Mouse (Mus musculus): ENCODE data around the gene Fos.
A peak's percentile ranks its signal among the peaks of the same experiment; 100 is the strongest.

Gene Fos

DNA sequence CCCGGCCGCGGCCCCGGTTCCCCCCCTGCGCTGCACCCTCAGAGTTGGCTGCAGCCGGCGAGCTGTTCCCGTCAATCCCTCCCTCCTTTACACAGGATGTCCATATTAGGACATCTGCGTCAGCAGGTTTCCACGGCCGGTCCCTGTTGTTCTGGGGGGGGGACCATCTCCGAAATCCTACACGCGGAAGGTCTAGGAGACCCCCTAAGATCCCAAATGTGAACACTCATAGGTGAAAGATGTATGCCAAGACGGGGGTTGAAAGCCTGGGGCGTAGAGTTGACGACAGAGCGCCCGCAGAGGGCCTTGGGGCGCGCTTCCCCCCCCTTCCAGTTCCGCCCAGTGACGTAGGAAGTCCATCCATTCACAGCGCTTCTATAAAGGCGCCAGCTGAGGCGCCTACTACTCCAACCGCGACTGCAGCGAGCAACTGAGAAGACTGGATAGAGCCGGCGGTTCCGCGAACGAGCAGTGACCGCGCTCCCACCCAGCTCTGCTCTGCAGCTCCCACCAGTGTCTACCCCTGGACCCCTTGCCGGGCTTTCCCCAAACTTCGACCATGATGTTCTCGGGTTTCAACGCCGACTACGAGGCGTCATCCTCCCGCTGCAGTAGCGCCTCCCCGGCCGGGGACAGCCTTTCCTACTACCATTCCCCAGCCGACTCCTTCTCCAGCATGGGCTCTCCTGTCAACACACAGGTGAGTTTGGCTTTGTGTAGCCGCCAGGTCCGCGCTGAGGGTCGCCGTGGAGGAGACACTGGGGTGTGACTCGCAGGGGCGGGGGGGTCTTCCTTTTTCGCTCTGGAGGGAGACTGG is at the start of gene Fos:
Gene Fos (plus strand): TSS at position 410 of the 817 bp plus-strand sequence.
- Histone ChIP-seq H3K36me3 (ENCODE audit: insufficient read depth, low read length) (peaks cover 12% of the 10 kb centered on the region), H3K9me3 (ENCODE audit: low read length) (no peaks in the 10 kb centered on the region), H3K27me3 (ENCODE audit: insufficient read depth, low read length) (peaks cover 62% of the 10 kb centered on the region), H3K4me1 (replicated peaks; ENCODE audit: low read depth, low read length) (peaks cover 66% of the 10 kb centered on the region), H3K4me3 (replicated peaks; ENCODE audit: low read length) (peak within 1 kb of the TSS; percentile 84)
- TF ChIP-seq POU5F1 (IDR thresholded peaks at IDR 0.05; ENCODE audit: borderline replicate concordance, low read length) (no peak), NANOG (IDR thresholded peaks at IDR 0.05; ENCODE audit: borderline replicate concordance, low read length) (no peak), CTCF (conservative IDR thresholded peaks at IDR 0.05; ENCODE audit: low read length) (no peak)

DNA sequence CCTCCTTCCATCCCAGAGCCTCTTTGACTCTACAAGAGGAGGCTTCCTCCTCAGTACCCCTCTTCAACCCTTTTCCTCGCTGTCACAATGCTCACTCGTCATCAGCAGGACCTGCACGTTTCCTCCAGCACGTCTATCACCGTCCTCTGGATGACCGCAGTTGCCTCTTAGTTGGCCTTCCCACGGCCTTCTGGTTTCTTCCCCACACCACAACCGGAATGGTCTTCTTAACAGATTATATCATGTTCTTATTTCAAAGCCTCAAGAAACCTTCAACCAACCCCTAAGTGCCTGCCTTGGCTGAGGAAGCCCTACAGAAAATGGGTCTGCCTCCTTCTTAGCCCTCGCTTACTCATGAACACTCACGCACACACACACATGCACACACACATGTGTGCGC is 48.0 kb upstream of the Fos start:
- H3K9me3 ChIP-seq (ENCODE audit: low read length): no peaks in the 10 kb centered on the region
- no peak for TF ChIP-seq CTCF (conservative IDR thresholded peaks at IDR 0.05; ENCODE audit: low read length)
- no peak for TF ChIP-seq NANOG (IDR thresholded peaks at IDR 0.05; ENCODE audit: borderline replicate concordance, low read length)
- TF ChIP-seq POU5F1 (IDR thresholded peaks at IDR 0.05; ENCODE audit: borderline replicate concordance, low read length): no peak
- 0 out of 2 replicates have a peak, but pooled peaks cover 4% of the 10 kb centered on the region for H3K27me3 ChIP-seq (ENCODE audit: insufficient read depth, low read length)
- H3K4me3 ChIP-seq (replicated peaks; ENCODE audit: low read length): no peak overlapping the region
- no peaks in the 10 kb centered on the region for H3K36me3 ChIP-seq (ENCODE audit: insufficient read depth, low read length)
- H3K4me1 ChIP-seq (replicated peaks; ENCODE audit: low read depth, low read length): peaks cover 58% of the 10 kb centered on the region

DNA sequence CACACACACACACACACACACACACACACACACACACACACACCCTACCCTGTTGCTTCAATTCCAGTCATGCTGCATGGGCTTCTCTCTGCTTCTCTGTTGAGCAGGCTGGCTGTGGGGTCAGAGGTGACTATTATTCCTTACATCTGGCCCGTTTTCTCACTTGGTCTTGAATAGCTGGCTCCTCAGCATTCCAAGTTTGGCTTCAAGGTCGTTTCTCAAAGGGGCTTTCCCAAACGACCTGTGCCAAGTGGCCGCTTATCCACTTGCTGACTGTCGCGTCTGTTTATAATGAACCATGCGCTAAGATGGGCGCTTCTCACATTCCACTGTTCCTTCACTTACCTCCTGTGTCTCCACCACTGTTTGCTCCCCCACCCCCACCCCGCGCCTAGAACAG is 47.6 kb upstream of the Fos start:
- no peaks in the 10 kb centered on the region for H3K36me3 ChIP-seq (ENCODE audit: insufficient read depth, low read length)
- no peak overlapping the region for H3K4me3 ChIP-seq (replicated peaks; ENCODE audit: low read length)
- no peaks in the 10 kb centered on the region for H3K9me3 ChIP-seq (ENCODE audit: low read length)
- TF ChIP-seq POU5F1 (IDR thresholded peaks at IDR 0.05; ENCODE audit: borderline replicate concordance, low read length): no peak
- no peak for TF ChIP-seq NANOG (IDR thresholded peaks at IDR 0.05; ENCODE audit: borderline replicate concordance, low read length)
- TF ChIP-seq CTCF (conservative IDR thresholded peaks at IDR 0.05; ENCODE audit: low read length): no peak
- 0 out of 2 replicates have a peak, but pooled peaks cover 4% of the 10 kb centered on the region for H3K27me3 ChIP-seq (ENCODE audit: insufficient read depth, low read length)
- H3K4me1 ChIP-seq (replicated peaks; ENCODE audit: low read depth, low read length): peaks cover 60% of the 10 kb centered on the region

DNA sequence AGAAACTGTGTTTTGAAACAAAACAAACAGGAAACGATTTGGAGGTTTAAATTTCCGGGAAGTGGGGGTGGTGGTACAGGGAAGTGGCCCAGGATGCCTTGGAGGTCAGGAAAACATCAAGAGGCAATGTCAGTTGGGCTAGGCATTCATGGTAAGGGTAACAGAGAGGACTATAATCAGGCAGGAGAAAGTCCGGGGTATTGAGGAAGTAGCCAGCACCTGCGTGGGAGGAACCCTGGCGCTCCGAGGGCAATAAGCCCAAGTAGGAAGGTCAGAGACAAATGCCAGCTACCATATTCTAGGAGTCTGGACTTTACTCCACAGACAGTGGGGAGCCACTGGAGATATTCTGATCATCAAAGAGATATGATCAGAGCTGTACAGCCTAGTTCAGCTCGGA is 45.9 kb upstream of the Fos start:
- Histone ChIP-seq H3K4me1 (replicated peaks; ENCODE audit: low read depth, low read length) (peaks cover 60% of the 10 kb centered on the region), H3K36me3 (ENCODE audit: insufficient read depth, low read length) (no peaks in the 10 kb centered on the region), H3K9me3 (ENCODE audit: low read length) (no peaks in the 10 kb centered on the region), H3K4me3 (replicated peaks; ENCODE audit: low read length) (no peak overlapping the region), H3K27me3 (ENCODE audit: insufficient read depth, low read length) (0 out of 2 replicates have a peak, but pooled peaks cover 4% of the 10 kb centered on the region)
- TF ChIP-seq CTCF (conservative IDR thresholded peaks at IDR 0.05; ENCODE audit: low read length) (no peak), NANOG (IDR thresholded peaks at IDR 0.05; ENCODE audit: borderline replicate concordance, low read length) (no peak), POU5F1 (IDR thresholded peaks at IDR 0.05; ENCODE audit: borderline replicate concordance, low read length) (no peak)

DNA sequence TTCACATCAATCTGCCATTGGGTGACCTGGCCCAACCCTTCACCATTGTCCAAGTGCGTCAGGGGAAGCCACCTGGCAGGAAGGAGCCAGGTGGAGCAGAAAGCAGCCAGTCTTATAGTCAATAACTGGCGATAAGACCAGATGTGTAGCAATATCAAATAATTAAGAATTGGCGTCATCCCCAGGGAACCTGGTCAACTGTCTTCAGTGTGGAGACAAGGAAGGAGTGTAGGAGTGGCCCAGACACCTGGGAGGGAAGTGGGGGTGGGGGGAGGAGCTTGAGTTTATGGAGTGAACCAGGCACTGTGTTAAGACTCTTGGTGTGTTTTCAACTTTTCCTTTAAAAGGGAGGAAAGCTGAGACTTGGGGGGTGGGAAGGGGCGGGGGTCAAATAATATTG is 43.7 kb upstream of the Fos start:
- H3K4me3 ChIP-seq (replicated peaks; ENCODE audit: low read length): no peak overlapping the region
- peaks cover 7% of the 10 kb centered on the region; the same call in 1 of the 2 replicates for H3K27me3 ChIP-seq (ENCODE audit: insufficient read depth, low read length)
- H3K9me3 ChIP-seq (ENCODE audit: low read length): no peaks in the 10 kb centered on the region
- peaks cover 49% of the 10 kb centered on the region for H3K4me1 ChIP-seq (replicated peaks; ENCODE audit: low read depth, low read length)
- TF ChIP-seq POU5F1 (IDR thresholded peaks at IDR 0.05; ENCODE audit: borderline replicate concordance, low read length) (no peak), CTCF (conservative IDR thresholded peaks at IDR 0.05; ENCODE audit: low read length) (no peak), NANOG (IDR thresholded peaks at IDR 0.05; ENCODE audit: borderline replicate concordance, low read length) (no peak)
- no peaks in the 10 kb centered on the region for H3K36me3 ChIP-seq (ENCODE audit: insufficient read depth, low read length)

DNA sequence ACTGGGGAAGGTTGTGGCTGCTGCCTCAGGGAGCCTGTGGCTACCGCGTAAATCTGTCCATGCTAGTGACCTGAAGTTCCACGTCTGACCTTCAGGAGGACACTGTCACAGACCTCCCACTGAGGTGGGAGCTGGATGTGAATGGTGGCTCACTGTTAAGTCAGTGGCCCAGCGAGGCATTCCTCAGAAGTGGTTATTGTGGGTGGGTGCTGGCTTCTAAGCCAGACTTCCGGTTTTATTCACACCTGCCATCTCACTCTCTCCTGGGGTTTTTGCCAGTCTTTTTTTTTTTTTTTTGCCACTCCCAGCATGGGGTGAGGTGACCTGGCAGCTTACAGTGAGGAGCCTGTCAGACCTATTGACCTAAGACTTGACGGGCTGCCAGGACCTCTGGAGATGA is 43.3 kb upstream of the Fos start:
- no peak for TF ChIP-seq CTCF (conservative IDR thresholded peaks at IDR 0.05; ENCODE audit: low read length)
- Histone ChIP-seq H3K36me3 (ENCODE audit: insufficient read depth, low read length) (no peaks in the 10 kb centered on the region), H3K9me3 (ENCODE audit: low read length) (no peaks in the 10 kb centered on the region), H3K4me3 (replicated peaks; ENCODE audit: low read length) (no peak overlapping the region), H3K4me1 (replicated peaks; ENCODE audit: low read depth, low read length) (peaks cover 49% of the 10 kb centered on the region), H3K27me3 (ENCODE audit: insufficient read depth, low read length) (peaks cover 3% of the 10 kb centered on the region; the same call in 1 of the 2 replicates)

DNA sequence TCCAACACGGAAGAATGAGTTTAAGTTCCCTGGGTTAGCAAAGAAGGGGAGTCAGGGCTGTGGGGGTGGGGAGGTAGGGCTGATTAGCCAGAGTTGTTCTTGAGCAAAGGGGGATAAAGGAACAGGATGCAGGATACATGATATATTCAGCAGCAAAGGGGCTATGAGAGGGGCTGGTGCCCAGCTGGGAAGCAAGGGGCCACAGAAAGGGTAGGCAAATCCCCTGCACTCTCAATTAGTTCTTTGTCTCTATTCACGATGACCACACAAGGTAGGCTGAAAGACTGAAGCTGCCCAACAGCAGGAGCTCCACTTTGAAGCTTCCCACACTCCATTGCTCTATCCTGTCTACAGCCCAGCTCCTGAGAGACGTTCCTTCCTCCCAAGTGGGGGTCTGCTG is 39.8 kb upstream of the Fos start:
- H3K4me1 ChIP-seq (replicated peaks; ENCODE audit: low read depth, low read length): peaks cover 24% of the 10 kb centered on the region
- no peaks in the 10 kb centered on the region for H3K36me3 ChIP-seq (ENCODE audit: insufficient read depth, low read length)
- no peak overlapping the region for H3K4me3 ChIP-seq (replicated peaks; ENCODE audit: low read length)
- peaks cover 6% of the 10 kb centered on the region; the same call in 1 of the 2 replicates for H3K27me3 ChIP-seq (ENCODE audit: insufficient read depth, low read length)
- no peak for TF ChIP-seq POU5F1 (IDR thresholded peaks at IDR 0.05; ENCODE audit: borderline replicate concordance, low read length)
- no peak for TF ChIP-seq CTCF (conservative IDR thresholded peaks at IDR 0.05; ENCODE audit: low read length)
- TF ChIP-seq NANOG (IDR thresholded peaks at IDR 0.05; ENCODE audit: borderline replicate concordance, low read length): no peak
- no peaks in the 10 kb centered on the region for H3K9me3 ChIP-seq (ENCODE audit: low read length)

DNA sequence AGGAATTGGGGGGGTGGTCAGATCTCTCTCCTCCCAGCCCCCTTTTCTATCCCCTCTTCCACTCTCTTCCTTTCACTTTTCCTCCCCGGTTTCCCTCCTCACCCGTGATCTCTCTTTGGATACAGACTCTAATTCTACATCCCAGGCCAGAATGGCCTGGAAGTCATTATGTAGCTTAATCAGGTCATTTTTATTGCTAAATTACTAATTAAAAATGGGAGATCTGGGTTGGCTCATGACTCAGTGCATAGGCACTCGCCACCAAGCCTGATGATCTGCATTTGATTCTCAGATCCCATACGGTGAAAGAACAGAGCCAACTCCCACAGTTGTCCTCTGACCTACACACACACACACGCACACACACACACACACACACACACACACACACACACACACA is 39.2 kb upstream of the Fos start:
- Histone ChIP-seq H3K36me3 (ENCODE audit: insufficient read depth, low read length) (no peaks in the 10 kb centered on the region), H3K9me3 (ENCODE audit: low read length) (no peaks in the 10 kb centered on the region), H3K4me3 (replicated peaks; ENCODE audit: low read length) (no peak overlapping the region), H3K27me3 (ENCODE audit: insufficient read depth, low read length) (peaks cover 6% of the 10 kb centered on the region; the same call in 1 of the 2 replicates), H3K4me1 (replicated peaks; ENCODE audit: low read depth, low read length) (peaks cover 18% of the 10 kb centered on the region)
- TF ChIP-seq POU5F1 (IDR thresholded peaks at IDR 0.05; ENCODE audit: borderline replicate concordance, low read length): no peak
- no peak for TF ChIP-seq CTCF (conservative IDR thresholded peaks at IDR 0.05; ENCODE audit: low read length)
- TF ChIP-seq NANOG (IDR thresholded peaks at IDR 0.05; ENCODE audit: borderline replicate concordance, low read length): no peak
